Mouse (Mus musculus): ENCODE measurements around the gene Slc25a23.
"Not testable (repeated sequence)": the region's sequence is repeated elsewhere in the genome, so short reads cannot be mapped to it uniquely, and the experiment has no call there.

Slc25a23 gene

DNA sequence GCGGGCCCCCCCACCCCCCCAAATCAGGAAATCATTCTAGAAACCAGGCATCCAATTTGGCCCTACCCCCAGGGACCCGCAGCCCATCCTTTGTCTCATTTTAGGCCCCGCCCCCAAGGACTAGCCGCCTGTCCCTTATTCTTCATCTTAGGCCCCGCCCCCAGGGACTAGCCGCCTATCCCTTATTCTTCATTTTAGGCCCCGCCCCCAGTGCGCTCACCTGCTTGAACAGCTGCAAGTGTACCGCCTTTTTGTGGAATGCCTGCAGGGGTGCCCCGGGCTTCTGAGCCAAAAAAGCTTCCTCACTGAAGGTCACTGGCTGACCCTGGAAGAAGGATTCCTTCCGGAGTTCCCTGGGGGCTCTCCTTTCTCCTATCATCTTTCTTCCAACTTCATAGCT lies 11.0 kb upstream of the Slc25a23 start:
- no peak for DNase-seq

DNA sequence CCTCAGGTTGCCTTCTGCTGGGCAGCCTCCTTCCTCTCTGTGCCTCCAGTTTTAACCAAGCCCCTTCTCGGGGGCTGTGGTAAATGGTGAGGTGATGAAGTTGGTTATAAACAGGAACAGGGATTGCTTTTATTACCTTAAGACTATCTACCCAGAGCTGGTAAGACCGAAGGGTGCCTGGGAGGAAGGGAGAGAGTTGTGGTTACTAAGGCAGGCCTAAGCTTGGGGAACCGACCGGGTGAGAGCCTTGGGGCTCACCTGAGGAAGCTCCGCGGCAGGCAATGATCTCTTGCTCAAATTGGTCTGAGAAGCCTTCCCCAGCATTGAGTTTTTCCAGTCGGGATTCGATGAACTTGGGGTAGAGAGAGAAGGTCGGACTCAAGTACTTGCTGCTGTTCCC lies 10.6 kb upstream of the Slc25a23 start:
- no peak for DNase-seq

DNA sequence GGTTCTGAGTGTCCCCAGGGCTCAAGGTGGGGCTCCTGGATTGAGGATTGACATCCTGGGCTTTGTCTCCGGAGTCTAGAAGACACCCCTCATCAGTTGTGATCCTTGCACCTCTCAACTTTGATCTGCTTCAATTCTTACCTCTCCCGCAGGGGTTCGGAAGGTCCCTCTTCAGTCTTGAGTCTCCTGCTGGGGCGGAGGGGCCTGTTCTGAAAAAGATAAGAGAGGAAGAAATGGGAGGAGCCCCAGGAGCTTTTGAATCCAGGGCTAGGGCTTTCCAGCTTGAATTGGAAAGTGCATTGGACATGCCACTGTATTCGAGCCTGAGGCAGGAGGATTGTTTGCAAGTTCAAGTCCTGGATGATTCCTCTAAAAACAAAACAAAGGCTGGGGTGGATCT lies 7.2 kb upstream of the Slc25a23 start:
- DNase-seq, result no peak

DNA sequence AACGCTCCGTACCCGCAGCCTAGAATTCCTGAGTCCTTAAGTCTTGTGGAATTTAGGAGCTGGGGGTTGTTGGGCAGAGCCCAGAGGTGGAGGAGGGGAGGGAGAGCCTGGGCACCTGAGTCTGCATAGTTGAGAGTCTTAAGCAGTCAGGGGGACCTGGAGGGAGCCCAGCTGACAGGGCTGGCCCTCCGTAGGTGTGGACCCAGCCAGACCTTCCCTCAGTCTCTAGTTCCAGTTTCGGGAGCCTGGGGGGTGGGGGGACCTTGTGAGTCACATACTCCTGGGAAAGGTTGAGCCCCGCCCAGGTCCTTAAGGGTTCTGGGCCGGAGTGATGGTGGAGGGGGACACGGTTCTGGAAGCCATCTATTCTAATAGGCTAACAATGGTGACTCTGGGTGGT lies 3.4 kb upstream of the Slc25a23 start:
- DNase-seq, result no peak

DNA sequence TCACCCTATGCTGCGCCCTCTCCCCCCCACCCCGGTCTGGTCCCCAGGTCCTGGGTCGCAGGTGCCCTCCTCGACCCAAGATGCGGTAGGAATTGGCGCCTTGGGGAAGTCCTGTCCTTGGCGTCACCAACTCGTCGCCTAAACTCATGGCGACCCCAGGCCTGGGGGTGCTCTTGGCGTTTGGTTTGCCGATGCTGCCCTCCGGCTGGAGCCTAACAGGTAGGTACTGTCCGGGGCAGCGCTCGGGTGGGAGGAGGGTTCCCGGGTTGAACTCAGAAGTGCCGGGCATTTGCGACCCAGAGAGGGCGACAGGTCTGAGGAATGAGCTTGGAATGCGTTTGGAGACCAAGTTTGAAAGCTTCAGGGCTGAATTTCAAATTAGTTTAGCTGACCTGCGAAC lies 2.9 kb upstream of the Slc25a23 start:
- no peak for DNase-seq

DNA sequence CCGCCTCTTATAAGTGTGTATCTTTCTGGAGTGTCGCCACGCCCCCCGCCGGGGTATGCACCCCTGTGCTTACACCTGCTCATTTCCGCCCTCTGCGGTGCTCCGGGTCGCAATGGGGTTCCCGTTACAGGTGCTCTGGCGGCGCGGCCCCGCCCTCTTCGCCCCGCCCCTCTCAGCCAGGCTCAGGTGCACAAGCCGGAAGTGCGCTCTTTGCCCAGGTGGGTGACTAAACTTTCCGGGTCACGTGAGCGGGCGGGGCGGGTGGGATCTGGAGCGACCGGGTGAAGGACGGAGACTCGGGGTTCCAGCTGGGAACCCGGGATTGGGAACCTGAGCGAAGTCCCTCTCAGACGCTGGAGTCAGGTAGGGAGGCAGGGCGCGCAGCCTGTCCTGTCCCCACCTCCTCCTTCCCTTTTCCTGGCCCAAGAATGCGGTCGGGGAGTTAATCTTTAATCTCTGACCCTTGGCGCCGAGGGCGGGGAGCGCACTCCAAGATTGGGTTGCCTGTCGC lies 2.4 kb upstream of the Slc25a23 start:
- DNase-seq, result peak; percentile 38 to 65

DNA sequence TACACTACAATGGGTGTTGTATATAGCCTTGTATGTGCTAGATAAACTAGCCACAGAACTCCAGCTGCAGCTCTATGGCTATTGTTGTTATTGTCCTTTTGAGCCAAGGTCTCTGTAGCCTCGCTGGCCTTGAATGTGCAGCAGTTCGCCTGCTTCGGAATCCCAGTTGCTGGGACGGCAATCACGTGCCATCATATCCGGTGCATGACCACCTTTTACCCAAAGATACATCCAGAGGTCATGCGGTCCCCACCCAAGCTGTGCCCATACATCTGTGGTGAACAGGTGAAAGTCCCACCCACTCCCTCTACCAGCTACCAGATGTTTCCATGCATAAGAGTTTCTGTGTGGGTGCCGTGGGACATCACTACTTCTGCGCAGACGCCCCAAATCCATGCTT lies 1.4 kb upstream of the Slc25a23 start:
- DNase-seq, result peak in 1 of 2 experiments; percentile 33

DNA sequence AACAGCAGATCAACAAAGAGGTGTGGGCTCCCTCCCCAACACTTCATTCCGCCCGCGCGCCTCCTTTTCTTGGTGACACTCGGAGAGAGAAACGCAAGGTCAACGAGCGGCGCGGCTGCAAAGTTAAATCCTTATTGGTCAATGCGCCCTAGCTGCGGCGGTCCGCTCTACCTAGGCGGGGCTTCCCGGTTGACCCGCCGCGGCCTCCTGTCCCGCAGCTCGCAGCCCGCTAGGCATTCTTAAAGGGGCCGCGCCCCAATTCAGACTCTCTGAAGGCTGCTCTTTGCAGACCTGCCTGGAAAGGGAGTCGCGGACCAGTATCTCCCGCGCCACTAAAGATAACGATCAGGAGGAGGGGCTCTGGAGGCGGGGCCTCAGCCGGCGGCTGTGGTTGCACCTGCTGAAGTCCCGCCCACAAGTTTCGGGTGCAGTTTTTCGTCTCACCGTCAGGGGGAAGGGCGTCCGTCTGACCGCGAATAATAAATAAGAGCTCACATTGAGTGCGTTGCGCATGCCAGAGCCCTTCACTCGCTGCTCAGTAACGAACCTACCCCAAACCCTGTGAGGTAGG lies 653 bp upstream of the Slc25a23 start:
- DNase-seq, result peak; percentile 91 to 96

DNA sequence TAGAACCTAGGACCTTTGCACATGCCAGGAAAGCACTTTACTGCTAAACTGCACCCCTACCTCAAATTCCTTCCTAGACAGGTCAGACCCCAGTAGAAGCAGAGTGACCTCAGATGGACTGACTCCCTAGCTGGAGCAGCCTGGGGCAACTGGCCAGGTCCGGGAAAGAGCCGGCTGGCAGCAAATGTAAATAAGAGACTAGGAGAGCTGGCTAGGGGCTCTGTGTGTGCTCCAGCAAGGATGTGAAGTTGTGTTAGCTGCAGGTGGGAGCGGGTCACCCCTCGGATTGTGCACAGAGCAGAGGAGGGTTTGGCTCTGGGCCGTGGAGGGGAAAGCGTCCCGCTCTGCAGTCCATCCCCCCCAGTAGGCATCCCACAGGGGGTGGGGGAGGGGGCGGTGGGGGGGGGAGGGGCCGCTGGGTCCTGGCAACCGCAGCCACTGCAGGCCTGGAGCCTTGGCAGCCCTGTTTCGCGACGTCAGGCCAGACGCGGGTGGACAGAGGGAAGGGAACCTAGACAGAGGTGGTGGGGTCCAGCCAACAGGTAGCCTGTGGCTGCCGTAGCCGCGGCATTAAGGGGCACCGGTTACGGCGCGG lies 675 bp downstream of the Slc25a23 start, which contains the start of gene Crb3:
Crb3 (plus strand) TSS at position 215 of the 595 bp plus-strand sequence.
- DNase-seq, result peak in 1 of 2 experiments; percentile 24

DNA sequence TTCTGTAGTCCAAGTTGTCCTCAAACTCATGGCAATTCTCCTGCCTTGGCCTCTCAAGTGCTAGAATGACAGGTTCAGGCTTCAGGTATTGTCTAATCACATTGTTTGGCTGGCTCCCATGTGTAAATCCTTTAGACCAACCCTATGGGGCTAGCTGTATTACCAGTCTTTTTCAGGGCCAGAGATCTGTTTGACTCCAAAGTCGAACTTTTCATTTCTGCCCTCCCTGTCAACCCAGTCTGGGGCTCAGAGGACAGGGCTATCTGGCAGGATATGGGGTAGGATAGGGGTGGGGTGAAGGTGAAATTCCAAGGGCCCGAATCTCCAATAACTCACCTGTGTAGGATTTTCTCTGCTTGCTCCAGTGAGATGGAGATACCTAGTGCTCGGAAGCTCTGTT lies 3.4 kb downstream of the Slc25a23 start:
- DNase-seq, result no peak

DNA sequence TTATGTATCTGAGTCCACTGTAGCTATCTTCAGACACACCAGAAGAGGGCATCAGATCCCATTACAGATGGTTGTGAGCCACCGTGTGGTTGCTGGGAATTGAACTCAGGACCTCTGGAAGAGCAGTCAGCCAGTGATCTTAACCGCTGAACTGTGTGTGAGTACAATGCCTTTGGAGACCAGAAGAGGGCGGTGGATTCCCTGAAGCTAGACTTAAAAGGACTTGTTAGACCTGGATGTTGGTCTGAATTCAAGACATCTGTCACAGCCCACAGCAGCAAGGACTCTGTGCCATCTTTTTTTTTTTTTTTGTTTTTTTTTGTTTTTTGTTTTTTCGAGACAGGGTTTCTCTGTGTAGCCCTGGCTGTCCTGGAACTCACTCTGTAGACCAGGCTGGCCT lies 8.0 kb downstream of the Slc25a23 start:
- DNase-seq, result not testable (repeated sequence)

DNA sequence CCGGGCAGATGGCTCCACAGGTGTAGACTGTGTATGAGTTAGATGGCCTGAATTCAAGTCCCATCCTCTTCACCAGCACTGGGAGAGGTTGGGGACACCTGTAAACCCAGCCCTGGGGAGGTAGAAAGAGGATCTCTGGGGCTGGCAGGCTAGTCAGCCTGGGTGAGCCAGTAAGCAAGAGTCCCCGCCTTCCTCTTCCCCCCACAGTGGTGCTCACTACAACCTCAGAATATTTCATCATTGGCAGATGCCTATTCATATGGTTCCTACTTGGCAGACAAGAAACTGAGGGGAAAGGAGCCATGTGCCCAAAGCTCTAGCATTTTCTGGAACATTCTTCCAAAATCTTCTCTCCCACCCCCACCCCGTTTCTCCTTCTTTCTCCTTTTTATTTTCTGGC lies 10.8 kb downstream of the Slc25a23 start:
- no peak for DNase-seq

DNA sequence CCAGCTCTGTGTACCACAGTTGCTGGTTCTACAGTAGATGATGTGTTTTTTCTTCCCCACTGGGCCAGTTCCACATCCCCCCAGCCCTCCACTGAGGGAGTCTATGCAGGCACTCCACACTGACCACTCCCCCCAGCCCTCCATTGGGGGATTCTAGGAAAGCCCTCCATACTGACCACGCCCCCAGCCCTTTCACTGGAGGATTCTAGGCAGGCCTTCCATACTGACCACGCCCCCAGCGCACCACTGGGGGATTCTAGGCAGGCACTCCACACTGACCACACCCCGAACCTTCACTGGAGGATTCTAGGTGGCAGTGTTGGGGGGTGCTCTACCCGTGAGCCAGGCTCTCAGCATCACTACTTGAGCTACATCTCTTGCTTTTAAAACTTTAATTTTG lies 12.3 kb downstream of the Slc25a23 start:
- no peak for DNase-seq

DNA sequence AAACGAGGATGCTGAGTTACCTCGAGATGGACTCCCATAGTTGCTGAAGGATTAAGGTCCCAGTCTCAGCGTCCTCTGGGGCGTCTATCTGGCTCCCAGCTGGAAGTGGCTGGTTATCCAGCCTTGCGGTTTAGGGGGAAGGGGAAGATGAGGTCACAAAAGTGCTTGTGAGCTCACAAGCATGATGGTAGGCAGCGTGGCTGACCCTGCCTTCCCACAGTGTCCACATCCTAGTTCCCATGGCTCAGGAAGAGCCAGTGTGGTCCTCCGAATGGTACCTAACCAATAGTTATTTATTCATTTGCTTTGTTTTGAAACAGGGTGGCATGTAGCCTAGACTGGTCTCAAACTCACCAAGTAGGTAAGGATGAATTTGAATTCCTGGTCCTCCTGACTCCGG lies 18.1 kb downstream of the Slc25a23 start, which contains the start of gene Slc25a41:
Slc25a41 (minus strand) TSS at position 101 of the 400 bp plus-strand sequence.
- no peak for DNase-seq

DNA sequence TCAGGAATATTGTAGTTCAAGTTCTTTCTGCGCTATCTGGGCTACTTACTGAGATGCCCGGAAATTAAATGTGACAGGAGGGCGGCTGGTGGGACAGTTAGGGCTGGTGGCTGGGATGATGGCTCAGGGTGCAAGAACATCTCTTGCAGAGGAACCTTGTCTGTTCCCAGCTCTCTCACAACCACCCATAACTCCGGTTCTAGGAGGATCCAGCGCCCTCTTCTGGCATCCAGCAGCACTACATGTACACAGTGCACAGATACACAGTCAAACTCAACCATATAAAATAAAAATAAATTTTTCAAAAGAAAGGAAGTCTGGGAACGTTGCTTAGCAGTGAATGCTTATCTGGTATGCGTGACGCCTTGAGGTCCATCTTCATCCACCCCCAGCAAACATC lies 20.7 kb downstream of the Slc25a23 start:
- DNase-seq, result no peak

DNA sequence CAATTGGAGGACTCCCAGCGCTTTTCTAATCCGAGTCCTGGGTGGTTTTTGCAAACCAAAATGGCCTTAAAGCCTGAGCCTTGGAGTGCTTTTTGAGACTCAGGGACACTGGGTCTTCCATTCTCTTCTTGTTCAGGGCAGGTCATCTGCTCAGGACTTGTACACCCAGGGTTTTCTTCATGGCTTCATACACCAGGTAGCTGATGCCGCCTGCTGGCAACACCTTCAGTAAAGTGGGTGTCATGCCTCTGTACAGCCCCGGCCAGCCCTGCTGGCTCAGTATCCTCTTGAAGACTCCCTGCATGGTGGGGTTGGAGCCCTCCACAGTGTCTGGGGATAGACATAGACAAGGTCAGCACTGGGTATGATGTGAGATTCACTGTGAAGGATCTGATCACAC lies 26.8 kb downstream of the Slc25a23 start:
- DNase-seq, result peak in 1 of 2 experiments; percentile 17

DNA sequence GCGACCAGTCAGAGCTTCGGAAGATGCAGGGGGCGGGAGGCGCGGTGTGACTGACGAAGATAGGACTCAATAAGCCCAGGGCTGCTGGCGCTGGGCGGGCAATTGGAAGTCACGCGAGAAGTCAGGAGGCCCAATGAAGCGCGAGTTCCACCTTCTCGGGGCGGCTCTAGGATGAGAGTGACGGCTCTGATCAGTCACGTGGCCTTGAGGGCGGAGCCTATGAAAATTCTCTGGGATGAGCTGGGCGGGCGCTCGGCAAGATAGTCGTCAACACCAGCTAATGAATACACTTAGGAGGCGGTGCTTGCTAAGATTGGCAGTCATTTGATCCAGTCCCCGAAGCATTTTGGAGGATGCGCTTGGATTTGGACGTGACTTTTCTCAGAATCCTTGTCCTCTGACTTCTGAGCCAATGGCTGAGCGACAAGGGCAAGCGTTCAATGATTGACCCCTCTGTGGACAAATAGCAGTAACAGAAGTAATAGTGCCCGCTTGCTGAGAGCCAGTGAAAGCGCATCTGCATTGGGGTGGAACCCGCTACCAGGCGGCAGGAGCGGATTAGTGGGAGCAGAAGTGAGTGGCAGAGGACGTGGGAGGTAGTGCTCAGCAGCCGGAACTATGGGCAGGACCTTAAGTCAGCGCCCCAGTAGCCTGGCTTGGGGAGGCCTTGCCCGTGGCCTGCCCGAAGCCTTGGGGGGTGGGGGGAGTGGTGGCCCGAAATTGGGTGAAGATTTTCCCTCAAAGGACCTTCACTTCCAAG lies 27.8 kb downstream of the Slc25a23 start:
- peak; percentile 100 for DNase-seq

DNA sequence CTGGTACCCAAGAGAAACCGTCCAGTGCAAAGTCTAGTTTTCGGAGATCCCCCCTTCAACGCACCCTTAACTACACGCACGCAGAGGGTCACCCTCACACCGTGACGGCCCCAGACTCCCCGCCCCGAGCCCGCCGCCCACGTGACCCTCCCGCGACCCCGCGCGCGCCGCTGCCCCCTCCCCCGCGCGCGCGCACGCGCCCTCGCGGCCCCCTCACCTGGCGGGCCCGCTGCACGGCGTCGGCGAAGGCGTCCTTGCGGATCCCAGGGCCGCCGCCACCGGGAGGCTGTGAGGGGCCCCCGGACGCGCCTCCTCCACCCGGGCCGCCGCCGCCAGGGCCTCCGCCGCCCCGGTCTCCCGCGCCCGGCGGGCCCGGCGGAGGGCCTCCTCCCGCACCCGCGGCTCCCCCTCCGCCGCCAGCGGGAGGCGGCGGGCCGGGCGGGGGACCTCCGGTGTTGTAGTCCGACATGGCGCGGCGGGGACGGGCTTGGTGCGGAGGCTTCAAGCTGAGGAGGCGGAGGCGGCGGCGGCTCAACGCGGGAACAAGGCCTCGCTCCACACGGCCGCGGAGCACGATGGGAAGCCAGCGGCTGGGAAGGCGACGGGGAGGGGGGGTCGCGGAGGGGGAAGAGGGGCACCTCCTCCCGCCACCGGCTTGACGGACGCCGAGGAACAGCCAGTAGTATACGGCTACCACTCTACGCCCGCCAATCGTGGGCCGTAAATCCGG lies 28.6 kb downstream of the Slc25a23 start, which contains the start of gene Khsrp:
Khsrp (minus strand) TSS at position 592 of the 730 bp plus-strand sequence.
- DNase-seq, result peak; percentile 46 to 58

DNA sequence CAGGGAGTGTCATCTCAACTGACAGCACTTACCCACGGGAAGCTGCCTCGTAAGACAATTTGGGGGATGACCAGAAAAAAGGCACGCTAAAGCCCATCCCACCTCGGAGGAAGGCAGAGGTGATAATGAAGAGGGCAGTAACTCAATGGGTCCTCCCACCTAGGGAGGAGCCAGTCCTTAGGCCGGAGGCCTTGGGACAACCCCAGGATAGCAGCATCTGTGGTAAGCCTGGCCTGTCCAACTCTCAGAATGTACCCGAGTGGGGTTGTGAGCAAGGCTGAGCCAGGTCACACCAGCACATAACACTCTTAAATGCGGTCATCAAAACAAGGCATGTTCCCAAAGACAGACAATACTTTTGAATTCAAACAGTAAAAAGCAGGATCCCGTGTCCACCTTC lies 30.0 kb downstream of the Slc25a23 start:
- no peak for DNase-seq

DNA sequence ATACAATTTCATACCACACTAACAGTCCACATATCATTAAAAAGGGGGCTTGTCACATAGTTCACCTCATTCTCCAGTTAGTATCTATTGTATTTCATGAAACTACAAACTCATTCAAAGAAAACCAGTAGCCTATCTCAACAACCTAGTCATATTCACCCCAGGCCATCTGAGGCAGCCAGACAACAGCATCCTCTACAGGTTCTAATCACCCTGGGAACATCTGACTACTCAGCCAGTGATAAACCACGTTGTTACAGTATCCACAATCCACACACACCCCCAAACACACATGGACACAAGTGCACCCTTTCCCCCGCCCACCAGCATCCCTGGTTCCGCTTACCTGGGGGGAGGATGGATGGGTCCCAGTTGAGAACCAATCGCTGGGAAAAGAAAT lies 32.2 kb downstream of the Slc25a23 start:
- no peak for DNase-seq

DNA sequence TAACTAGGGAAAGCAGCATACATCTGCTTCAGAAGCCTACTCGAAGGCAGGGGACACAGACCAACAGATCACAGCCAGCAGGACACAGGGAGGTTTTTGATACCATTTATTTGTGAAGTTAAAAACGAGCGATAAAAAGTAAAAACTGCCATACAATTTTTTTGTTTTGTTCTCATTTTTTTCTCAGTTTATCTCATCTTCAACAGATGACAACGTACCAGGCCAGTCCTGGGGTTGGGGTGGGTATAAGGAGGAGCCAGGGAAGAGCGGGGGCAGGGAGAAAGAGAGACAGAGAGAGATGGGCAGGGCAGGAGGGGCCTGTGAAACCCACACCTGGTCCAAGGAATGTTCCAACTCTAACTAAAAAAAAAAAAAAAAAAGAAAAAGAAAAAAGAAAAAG lies 38.7 kb downstream of the Slc25a23 start:
- DNase-seq, result no peak

DNA sequence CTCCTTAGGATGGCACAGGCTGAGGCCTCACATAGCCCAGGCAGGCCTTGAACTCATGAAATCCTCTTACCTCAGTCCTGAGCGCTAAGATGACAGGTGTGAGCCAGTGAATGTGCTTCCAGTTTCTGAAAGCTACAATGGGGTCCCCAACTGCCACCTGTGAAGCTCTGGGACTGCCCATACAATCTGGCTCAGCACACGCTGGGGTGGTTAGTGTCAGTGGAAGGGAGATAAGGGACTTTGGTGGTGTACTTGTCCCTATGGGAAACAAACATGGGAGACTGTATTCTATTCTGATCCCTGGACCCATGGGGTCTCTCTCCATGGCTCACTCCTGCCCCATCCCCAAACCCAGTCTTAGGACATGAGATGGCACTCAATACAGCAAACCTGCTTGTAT lies 40.0 kb downstream of the Slc25a23 start:
- DNase-seq, result no peak

DNA sequence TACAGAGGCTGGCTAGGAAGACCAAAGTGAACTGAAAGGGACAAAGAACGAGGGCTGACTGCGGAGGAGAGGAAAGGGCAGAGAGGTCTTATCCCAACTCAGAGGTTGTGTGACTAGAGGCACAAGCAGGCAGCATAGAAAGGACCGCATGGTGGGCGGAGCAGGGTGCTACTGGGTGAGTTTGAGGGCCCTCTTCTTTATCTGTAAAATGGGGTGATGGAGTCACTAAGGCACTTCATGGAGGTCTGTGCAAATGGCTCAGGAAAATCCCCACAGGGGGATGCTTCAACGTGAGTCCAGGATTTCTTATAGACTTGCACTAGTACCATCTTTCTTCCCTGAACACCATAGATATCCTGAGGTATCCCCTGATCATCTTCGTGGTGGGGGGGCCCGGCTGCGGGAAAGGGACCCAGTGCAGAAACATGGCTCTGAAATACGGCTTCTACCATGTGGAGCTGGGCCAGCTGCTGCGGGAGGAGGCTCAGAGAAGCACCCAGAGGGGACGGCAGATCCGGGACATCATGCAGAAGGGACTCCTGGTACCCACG lies 47.3 kb downstream of the Slc25a23 start:
- no peak for DNase-seq

Measured in thymus, adult 18-20 months (tissue).